Mouse (Mus musculus): Measurements from ENCODE around the gene Jagn1. TPM values are rescaled to one million over a fixed set of nuclear protein-coding genes. Genes with fewer than 3 reads are reported as not detected.

Gene Jagn1
- polyA plus RNA-seq (2016; fragmentation: Nextera tagmentation; extraction: Ambion mirVana), result 79.5 and 89.1 TPM in 2 replicates

- peak; percentile 95 for DNase-seq (ENCODE audit: low spot score)
- under 1% methylated on average over 45 of the region's 45 CpGs for WGBS
- Histone ChIP-seq H3K9me3 (no peaks in the 10 kb centered on the region), H3K4me3 (peak within 1 kb of the TSS; percentile 95), H3K36me3 (peaks cover 20% of the 10 kb centered on the region), H3K27me3 (ENCODE audit: insufficient read depth, poor library complexity, severe bottlenecking) (no peaks in the 10 kb centered on the region), H3K27ac (peak within 1 kb of the TSS; percentile 95), H3K4me1 (peaks cover 13% of the 10 kb centered on the region)
These were observed at the start of gene Jagn1 for GRCm38 (mm10) chr6:113442442-113443090. TSS of gene Jagn1 (plus strand) at chr6:113442569.

GRCm38 (mm10) chr6:113393951-113394350, 48.4 kb upstream of the Jagn1 start:
- no peaks in the 10 kb centered on the region for H3K9me3 ChIP-seq
- WGBS, result 77% methylated on average over 6 of the region's 6 CpGs

GRCm38 (mm10) chr6:113394811-113395210, 47.6 kb upstream of the Jagn1 start:
- H3K27me3 ChIP-seq (ENCODE audit: insufficient read depth, poor library complexity, severe bottlenecking), result no peaks in the 10 kb centered on the region
- no peaks in the 10 kb centered on the region for H3K9me3 ChIP-seq
- peaks cover 14% of the 10 kb centered on the region for H3K4me1 ChIP-seq
- WGBS, result 92% methylated on average over 11 of the region's 11 CpGs
- H3K4me3 ChIP-seq, result no peak overlapping the region
- no peak for DNase-seq (ENCODE audit: low spot score)
- H3K27ac ChIP-seq, result no peak overlapping the region
- peaks cover 22% of the 10 kb centered on the region for H3K36me3 ChIP-seq

More at GRCm38 (mm10) chr6:113393951-113394350, 48.4 kb upstream of the Jagn1 start:
- no peak overlapping the region for H3K27ac ChIP-seq
- H3K36me3 ChIP-seq, result peaks cover 31% of the 10 kb centered on the region
- H3K4me3 ChIP-seq, result no peak overlapping the region
- H3K27me3 ChIP-seq (ENCODE audit: insufficient read depth, poor library complexity, severe bottlenecking), result no peaks in the 10 kb centered on the region
- DNase-seq (ENCODE audit: low spot score), result no peak
- peaks cover 14% of the 10 kb centered on the region for H3K4me1 ChIP-seq

GRCm38 (mm10) chr6:113395501-113395900, 46.9 kb upstream of the Jagn1 start:
- Histone ChIP-seq H3K9me3 (no peaks in the 10 kb centered on the region), H3K27me3 (ENCODE audit: insufficient read depth, poor library complexity, severe bottlenecking) (no peaks in the 10 kb centered on the region), H3K4me3 (no peak overlapping the region), H3K27ac (no peak overlapping the region), H3K36me3 (peaks cover 16% of the 10 kb centered on the region), H3K4me1 (peaks cover 14% of the 10 kb centered on the region)
- WGBS, result 90% methylated on average over 6 of the region's 6 CpGs
- no peak for DNase-seq (ENCODE audit: low spot score)

GRCm38 (mm10) chr6:113396270-113397030, 45.9 kb upstream of the Jagn1 start:
- 79% methylated on average over 10 of the region's 10 CpGs for WGBS
- Histone ChIP-seq H3K9me3 (no peaks in the 10 kb centered on the region), H3K36me3 (peaks cover 9% of the 10 kb centered on the region), H3K4me3 (no peak overlapping the region), H3K4me1 (peaks cover 14% of the 10 kb centered on the region), H3K27me3 (ENCODE audit: insufficient read depth, poor library complexity, severe bottlenecking) (no peaks in the 10 kb centered on the region), H3K27ac (no peak overlapping the region)
- DNase-seq (ENCODE audit: low spot score), result no peak

GRCm38 (mm10) chr6:113402094-113402493, 40.3 kb upstream of the Jagn1 start:
- no peak for DNase-seq (ENCODE audit: low spot score)
- H3K4me1 ChIP-seq, result 0 out of 2 replicates have a peak, but pooled peaks cover 3% of the 10 kb centered on the region
- no peaks in the 10 kb centered on the region for H3K9me3 ChIP-seq
- 0 out of 2 replicates have a peak, but pooled peaks cover under 1% of the 10 kb centered on the region for H3K36me3 ChIP-seq
- no peak overlapping the region for H3K27ac ChIP-seq
- 86% methylated on average over 13 of the region's 13 CpGs for WGBS
- H3K4me3 ChIP-seq, result no peak overlapping the region
- H3K27me3 ChIP-seq (ENCODE audit: insufficient read depth, poor library complexity, severe bottlenecking), result no peaks in the 10 kb centered on the region

- WGBS, result 71% methylated on average over 12 of the region's 12 CpGs
- Histone ChIP-seq H3K36me3 (0 out of 2 replicates have a peak, but pooled peaks cover 4% of the 10 kb centered on the region), H3K4me1 (0 out of 2 replicates have a peak, but pooled peaks cover 3% of the 10 kb centered on the region), H3K4me3 (no peak overlapping the region), H3K9me3 (no peaks in the 10 kb centered on the region), H3K27ac (no peak overlapping the region), H3K27me3 (ENCODE audit: insufficient read depth, poor library complexity, severe bottlenecking) (no peaks in the 10 kb centered on the region)
- DNase-seq (ENCODE audit: low spot score), result no peak
These were observed 37.5 kb upstream of the Jagn1 start for GRCm38 (mm10) chr6:113404649-113405448.

GRCm38 (mm10) chr6:113405483-113405882, 36.9 kb upstream of the Jagn1 start:
- H3K4me3 ChIP-seq, result no peak overlapping the region
- WGBS, result 78% methylated on average over 6 of the region's 6 CpGs
- H3K9me3 ChIP-seq, result no peaks in the 10 kb centered on the region
- H3K36me3 ChIP-seq, result 0 out of 2 replicates have a peak, but pooled peaks cover 4% of the 10 kb centered on the region
- H3K27ac ChIP-seq, result no peak overlapping the region
- no peaks in the 10 kb centered on the region for H3K27me3 ChIP-seq (ENCODE audit: insufficient read depth, poor library complexity, severe bottlenecking)
- H3K4me1 ChIP-seq, result 0 out of 2 replicates have a peak, but pooled peaks cover 3% of the 10 kb centered on the region
- no peak for DNase-seq (ENCODE audit: low spot score)

DNA sequence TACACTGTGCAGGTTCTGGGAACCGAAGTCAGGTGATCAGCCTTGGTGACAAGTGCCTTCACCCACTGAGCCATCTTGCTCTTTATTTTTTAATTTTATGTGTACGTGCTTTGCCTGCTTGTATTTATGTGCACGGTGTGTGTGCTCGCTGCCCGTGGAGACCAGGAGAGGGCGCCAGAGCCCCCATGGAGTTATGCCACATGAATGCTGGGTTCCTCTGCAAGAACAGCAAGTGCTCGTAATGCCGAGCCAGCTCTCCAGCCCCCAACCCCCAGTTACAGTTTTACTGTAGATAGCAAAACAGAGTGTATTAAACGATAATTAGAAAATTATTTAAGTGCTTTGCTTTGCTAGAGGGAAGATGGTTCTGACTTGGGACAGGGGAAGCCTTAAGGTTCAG, 35.7 kb upstream of the Jagn1 start:
- Histone ChIP-seq H3K27me3 (ENCODE audit: insufficient read depth, poor library complexity, severe bottlenecking) (no peaks in the 10 kb centered on the region), H3K27ac (no peak overlapping the region), H3K4me1 (0 out of 2 replicates have a peak, but pooled peaks cover 3% of the 10 kb centered on the region), H3K4me3 (no peak overlapping the region), H3K9me3 (no peaks in the 10 kb centered on the region), H3K36me3 (0 out of 2 replicates have a peak, but pooled peaks cover 4% of the 10 kb centered on the region)
- DNase-seq (ENCODE audit: low spot score), result no peak
- WGBS, result 71% methylated on average over 9 of the region's 9 CpGs

DNA sequence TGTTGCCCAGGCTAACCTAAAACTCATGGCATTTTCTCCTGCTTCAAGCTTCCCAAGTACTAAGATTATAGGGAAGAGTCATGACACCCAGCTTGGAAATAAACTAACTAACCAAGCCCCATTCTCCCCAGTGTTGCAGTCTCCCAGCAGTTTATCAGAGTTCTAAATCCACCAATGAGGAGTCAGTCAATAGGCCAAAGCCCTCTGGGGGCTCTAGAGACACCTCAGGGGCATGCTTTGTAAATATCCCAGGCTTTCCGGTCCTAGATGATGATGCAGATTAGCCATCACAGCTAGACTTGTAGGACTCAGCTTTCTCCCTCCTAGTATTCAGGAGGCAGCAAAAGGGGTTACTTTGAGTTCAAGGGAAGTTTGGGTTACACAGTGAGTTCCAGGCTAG, 32.4 kb upstream of the Jagn1 start:
- Histone ChIP-seq H3K9me3 (no peaks in the 10 kb centered on the region), H3K27me3 (ENCODE audit: insufficient read depth, poor library complexity, severe bottlenecking) (no peaks in the 10 kb centered on the region), H3K4me3 (no peak overlapping the region), H3K36me3 (peaks cover 14% of the 10 kb centered on the region), H3K27ac (no peak overlapping the region), H3K4me1 (no peaks in the 10 kb centered on the region)
- 65% methylated on average over 1 of the region's 1 CpGs for WGBS
- no peak for DNase-seq (ENCODE audit: low spot score)

DNA sequence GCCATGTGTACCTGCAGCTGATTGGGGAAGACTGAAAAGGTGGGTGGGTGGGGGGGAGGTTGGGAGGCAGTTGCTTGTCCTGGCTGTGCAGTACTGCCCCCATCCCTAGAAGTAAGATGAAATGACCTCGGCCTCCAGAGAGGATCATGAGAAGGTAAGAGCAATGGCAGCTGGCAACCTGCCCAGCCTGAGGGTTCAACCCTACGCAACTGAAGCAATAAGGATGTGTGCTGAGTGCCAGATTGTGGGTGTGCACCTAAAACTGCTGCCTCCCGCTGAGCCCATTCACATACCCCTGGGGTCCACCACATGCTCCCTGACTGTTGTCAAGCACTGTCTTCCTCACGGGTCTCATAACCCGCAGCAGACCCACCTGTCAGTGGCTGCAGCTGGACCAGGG, 26.0 kb upstream of the Jagn1 start:
- WGBS, result 81% methylated on average over 5 of the region's 5 CpGs
- Histone ChIP-seq H3K4me3 (no peak overlapping the region), H3K27me3 (ENCODE audit: insufficient read depth, poor library complexity, severe bottlenecking) (no peaks in the 10 kb centered on the region), H3K9me3 (no peaks in the 10 kb centered on the region), H3K27ac (no peak overlapping the region), H3K4me1 (peaks cover 13% of the 10 kb centered on the region), H3K36me3 (peaks cover 27% of the 10 kb centered on the region)
- no peak for DNase-seq (ENCODE audit: low spot score)

GRCm38 (mm10) chr6:113418441-113419198, 23.7 kb upstream of the Jagn1 start:
- Histone ChIP-seq H3K36me3 (peaks cover 27% of the 10 kb centered on the region), H3K27me3 (ENCODE audit: insufficient read depth, poor library complexity, severe bottlenecking) (no peaks in the 10 kb centered on the region), H3K9me3 (no peaks in the 10 kb centered on the region), H3K27ac (peak overlapping the region; percentile 84), H3K4me1 (peaks cover 13% of the 10 kb centered on the region), H3K4me3 (peak overlapping the region; percentile 74)
- DNase-seq (ENCODE audit: low spot score), result peak; percentile 84
- 15% methylated on average over 16 of the region's 16 CpGs for WGBS
